Mouse (Mus musculus) neural tube, embryonic 14.5 days (tissue): Measurements from ENCODE around the gene Notch4. TPM values are rescaled to one million over a fixed set of nuclear protein-coding genes. Genes with fewer than 3 reads are reported as not detected.

Experiments
- ATAC-seq: fragments of 200-750 bp; cut with Nextera tagmentation; 2 replicates; pipeline ENCODE4 v1.8.0; 2017; ENCODE audit warnings: low read depth, mild to moderate bottlenecking, moderate TSS enrichment, moderate library complexity
- H3K27ac ChIP-seq: fragments of 300-500 bp; sonication (generic); 2 replicates; pipeline ENCODE4 v1.5.1; 2014; ENCODE audit warnings: low read depth, mild to moderate bottlenecking, control low read depth, low read length, moderate library complexity, mixed read lengths
- H3K27me3 ChIP-seq: fragments of 300-500 bp; sonication (generic); 2 replicates; pipeline ENCODE4 v1.6.1; 2014; ENCODE audit warnings: low read length; ENCODE audit not compliant: control insufficient read depth, insufficient read depth
- H3K36me3 ChIP-seq: fragments of 300-500 bp; sonication (generic); 2 replicates; pipeline ENCODE4 v1.6.1; 2014; ENCODE audit warnings: low read length, mixed read lengths; ENCODE audit not compliant: control insufficient read depth, insufficient read depth
- H3K4me1 ChIP-seq: fragments of 300-500 bp; sonication (generic); 2 replicates; pipeline ENCODE4 v1.6.1; 2014; ENCODE audit warnings: low read length; ENCODE audit not compliant: control insufficient read depth, insufficient read depth
- H3K4me2 ChIP-seq: fragments of 300-500 bp; sonication (generic); 2 replicates; pipeline ENCODE4 v1.6.1; 2014; ENCODE audit warnings: mild to moderate bottlenecking, low read depth, low read length, control low read depth
- H3K4me3 ChIP-seq: fragments of 300-500 bp; sonication (generic); 2 replicates; pipeline ENCODE4 v1.5.1; 2014; ENCODE audit warnings: low read depth, low read length, control low read depth, mixed read lengths
- H3K9ac ChIP-seq: fragments of 300-500 bp; sonication (generic); replicated peaks from 2 replicates; pipeline ENCODE4 v1.6.1; 2014; ENCODE audit warnings: low read depth, mild to moderate bottlenecking, control low read depth, low read length, mixed read lengths
- H3K9me3 ChIP-seq: fragments of 300-500 bp; sonication (generic); 2 replicates; pipeline ENCODE4 v1.6.1; 2016; ENCODE audit warnings: low read length; ENCODE audit not compliant: control insufficient read depth
- WGBS: fragments of 180-500 bp; shearing (Covaris S2); extraction: QIAGEN DNeasy Blood & Tissue Kit; methylation state at CpG from one replicate; pipeline ENCODE4 v1.1.7; 2014; 5-methylcytosine and 5-hydroxymethylcytosine counted together
- polyA plus RNA-seq: library from polyadenylated mRNA; unstranded; fragments of >200 nt; fragmentation: Nextera tagmentation; extraction: Ambion mirVana; gene quantifications from 2 replicates; pipeline ENCODE4 v1.2.1, GENCODE M21; 2014

The Notch4 gene
- polyA plus RNA-seq, 1 experiment from 2014 or later: 7.0 TPM

DNA sequence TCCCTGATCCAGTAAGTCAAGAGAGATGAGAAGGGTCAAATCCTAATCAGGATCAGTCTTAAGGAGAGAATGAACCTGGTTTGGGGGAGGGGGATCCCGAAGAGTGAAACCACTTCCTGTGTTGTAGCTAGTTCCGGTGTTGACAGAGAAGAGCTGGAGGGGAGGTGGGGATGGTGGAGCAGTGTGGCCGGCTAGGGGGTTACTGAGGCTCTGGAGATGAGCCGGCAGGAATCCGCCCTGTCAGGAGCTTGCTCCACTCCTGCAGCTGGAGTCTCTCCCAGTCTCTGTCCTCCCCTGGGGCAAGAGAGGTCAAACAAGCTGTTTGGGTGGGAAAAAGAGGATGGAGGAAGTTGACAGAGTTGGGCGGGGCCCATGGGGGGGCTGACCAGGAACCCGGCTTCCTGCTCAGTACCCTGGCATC is 25.6 kb downstream of the Notch4 start, which contains the start of gene Gpsm3:
Gene Gpsm3 (plus strand): TSS at position 126 of the 421 bp plus-strand sequence.
- no peak within 1 kb of the TSS for H3K4me2 ChIP-seq
- H3K4me1 ChIP-seq: peaks cover 44% of the 10 kb centered on the region
- WGBS: 26% methylated on average over 7 of the region's 7 CpGs
- H3K27ac ChIP-seq: no peak within 1 kb of the TSS
- no peak for ATAC-seq
- H3K9me3 ChIP-seq: no peaks in the 10 kb centered on the region
- no peaks in the 10 kb centered on the region for H3K36me3 ChIP-seq
- no peak within 1 kb of the TSS for H3K9ac ChIP-seq
- H3K27me3 ChIP-seq: no peaks in the 10 kb centered on the region; the same call in 1 of the 2 replicates
- H3K4me3 ChIP-seq: no peak within 1 kb of the TSS

DNA sequence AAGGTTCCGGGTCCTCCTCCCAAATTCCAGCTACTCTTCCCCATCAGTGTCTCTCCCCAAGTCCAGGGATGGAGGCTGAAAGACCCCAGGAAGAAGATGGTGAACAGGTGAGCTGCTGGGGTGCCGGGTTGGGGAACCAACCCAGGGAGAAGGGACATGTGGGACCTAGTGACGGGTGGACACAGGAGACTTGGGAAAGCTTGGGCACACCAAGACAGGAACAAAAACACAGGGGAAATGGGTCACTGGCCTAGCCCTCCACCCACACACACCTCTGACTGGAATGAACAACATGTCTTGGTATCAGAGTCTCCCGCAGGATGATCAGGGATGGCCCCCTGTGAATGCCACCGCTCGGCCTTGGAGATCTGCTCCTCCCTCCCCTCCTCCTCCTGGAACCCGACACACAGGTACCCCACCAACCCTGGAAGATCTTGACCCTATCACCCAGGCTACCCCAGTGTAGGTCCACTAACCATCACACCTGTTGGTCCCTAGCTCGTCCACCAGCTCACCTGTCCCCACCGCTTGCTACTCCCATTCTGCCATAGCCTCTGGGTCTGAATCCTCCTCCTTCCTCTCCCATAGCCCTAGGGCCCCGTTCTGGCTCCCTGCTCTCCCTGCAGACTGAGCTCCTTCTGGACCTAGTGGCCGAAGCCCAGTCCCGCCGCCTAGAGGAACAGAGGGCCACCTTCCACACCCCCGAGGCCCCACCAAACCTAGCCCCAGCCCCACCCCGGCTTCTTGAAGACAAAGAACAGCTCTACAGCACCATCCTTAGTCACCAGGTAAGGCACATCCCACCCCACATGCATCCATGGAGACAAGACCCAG is 26.3 kb downstream of the Notch4 start:
- WGBS: 64% methylated on average over 15 of the region's 15 CpGs
- H3K4me2 ChIP-seq: peak overlapping the region; percentile 82; the same call in 1 of the 2 replicates
- H3K9me3 ChIP-seq: no peaks in the 10 kb centered on the region
- H3K27ac ChIP-seq: peak overlapping the region; percentile 95; the same call in 1 of the 2 replicates
- no peaks in the 10 kb centered on the region; the same call in 1 of the 2 replicates for H3K27me3 ChIP-seq
- no peak for ATAC-seq
- H3K4me1 ChIP-seq: peaks cover 44% of the 10 kb centered on the region
- H3K36me3 ChIP-seq: peaks cover 6% of the 10 kb centered on the region; the same call in 1 of the 2 replicates
- H3K9ac ChIP-seq: no peak overlapping the region
- H3K4me3 ChIP-seq: no peak overlapping the region

DNA sequence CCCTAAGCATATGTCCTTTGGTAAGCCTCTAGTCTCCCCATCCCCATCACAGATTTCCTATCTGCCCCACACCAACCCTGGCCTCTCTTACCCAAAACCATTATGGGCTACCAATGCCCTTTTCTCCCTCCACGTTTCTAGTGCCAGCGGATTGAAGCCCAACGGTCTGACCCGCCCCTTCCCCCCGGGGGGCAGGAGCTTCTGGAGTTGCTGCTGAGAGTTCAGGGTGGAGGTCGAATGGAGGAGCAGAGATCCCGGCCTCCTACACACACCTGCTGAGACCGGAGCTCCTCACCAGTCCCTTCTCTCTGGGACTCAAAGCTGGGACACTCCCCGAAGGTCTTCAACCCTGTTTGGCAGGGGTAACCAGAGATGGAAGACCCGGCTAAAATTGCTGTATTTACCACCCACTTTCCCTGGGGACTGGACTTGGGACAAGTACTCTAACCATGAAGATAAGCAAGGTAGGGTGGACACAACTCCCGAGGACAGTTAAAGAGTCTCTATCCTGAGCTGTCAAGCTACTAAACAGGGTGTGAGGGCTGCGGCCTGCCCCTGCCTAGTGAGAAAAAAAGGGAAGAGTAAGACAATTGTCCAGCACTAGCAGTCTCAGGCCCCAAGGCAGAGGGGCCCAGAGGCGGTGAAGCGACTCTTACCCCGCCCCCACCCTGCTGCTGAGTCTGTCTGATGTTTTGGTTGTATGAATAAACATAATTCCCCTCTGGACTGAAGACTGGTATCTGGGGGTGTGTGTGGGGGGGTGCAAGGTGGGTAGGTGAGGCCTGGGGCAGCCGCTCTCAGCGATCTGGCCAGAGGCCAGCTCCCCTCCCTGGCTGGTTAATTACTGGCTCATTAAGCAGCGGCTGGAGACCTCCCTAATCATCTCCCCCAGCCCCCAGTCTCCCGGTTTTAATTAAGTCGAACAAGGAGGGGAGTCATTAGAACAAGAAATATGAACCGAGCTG is 27.2 kb downstream of the Notch4 start, which contains the start of gene Pbx2:
Gene Pbx2 (plus strand): TSS at position 238 of the 965 bp plus-strand sequence.
- H3K4me1 ChIP-seq: peaks cover 35% of the 10 kb centered on the region
- 3% methylated on average over 21 of the region's 21 CpGs for WGBS

DNA sequence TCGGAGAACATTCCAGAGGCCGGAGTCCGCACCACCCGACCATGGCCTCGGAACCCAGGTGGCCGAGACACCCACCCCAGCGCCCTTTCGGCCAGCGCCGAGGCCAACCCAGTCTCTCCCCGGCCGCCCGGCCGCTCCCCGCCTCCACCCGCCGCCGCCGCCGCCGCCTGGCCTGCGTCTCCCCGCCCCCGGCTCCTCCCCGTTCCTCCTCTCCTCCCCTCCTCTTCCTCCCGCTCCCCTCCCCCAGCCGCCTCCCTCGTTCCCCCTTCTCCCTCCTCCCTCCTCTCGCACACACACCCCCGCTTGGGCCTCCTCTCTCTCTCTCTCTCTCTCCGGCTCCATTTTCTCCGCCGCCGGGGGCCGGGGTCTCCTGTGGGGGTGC is 27.9 kb downstream of the Notch4 start:
- H3K4me3 ChIP-seq: peak overlapping the region; percentile 64
- H3K4me1 ChIP-seq: peaks cover 33% of the 10 kb centered on the region
- no peaks in the 10 kb centered on the region; the same call in 1 of the 2 replicates for H3K27me3 ChIP-seq
- H3K27ac ChIP-seq: peak overlapping the region; percentile 95
- peak; percentile 25 for ATAC-seq
- under 1% methylated on average over 19 of the region's 35 CpGs for WGBS
- peak overlapping the region; percentile 67 for H3K9ac ChIP-seq
- peak overlapping the region; percentile 82 for H3K4me2 ChIP-seq
- no peaks in the 10 kb centered on the region for H3K9me3 ChIP-seq
- peaks cover 11% of the 10 kb centered on the region; the same call in 1 of the 2 replicates for H3K36me3 ChIP-seq

More for the DNA sequence above, 27.2 kb downstream of the Notch4 start, which contains the start of gene Pbx2:
- Histone ChIP-seq H3K27ac (peak within 1 kb of the TSS; percentile 95), H3K4me2 (peak within 1 kb of the TSS; percentile 82), H3K27me3 (no peaks in the 10 kb centered on the region; the same call in 1 of the 2 replicates), H3K9ac (peak within 1 kb of the TSS; percentile 67), H3K36me3 (peaks cover 11% of the 10 kb centered on the region; the same call in 1 of the 2 replicates), H3K9me3 (no peaks in the 10 kb centered on the region), H3K4me3 (peak within 1 kb of the TSS; percentile 64)
- ATAC-seq: 0 out of 2 replicates have a peak, but pooled peaks have one; percentile 0

DNA sequence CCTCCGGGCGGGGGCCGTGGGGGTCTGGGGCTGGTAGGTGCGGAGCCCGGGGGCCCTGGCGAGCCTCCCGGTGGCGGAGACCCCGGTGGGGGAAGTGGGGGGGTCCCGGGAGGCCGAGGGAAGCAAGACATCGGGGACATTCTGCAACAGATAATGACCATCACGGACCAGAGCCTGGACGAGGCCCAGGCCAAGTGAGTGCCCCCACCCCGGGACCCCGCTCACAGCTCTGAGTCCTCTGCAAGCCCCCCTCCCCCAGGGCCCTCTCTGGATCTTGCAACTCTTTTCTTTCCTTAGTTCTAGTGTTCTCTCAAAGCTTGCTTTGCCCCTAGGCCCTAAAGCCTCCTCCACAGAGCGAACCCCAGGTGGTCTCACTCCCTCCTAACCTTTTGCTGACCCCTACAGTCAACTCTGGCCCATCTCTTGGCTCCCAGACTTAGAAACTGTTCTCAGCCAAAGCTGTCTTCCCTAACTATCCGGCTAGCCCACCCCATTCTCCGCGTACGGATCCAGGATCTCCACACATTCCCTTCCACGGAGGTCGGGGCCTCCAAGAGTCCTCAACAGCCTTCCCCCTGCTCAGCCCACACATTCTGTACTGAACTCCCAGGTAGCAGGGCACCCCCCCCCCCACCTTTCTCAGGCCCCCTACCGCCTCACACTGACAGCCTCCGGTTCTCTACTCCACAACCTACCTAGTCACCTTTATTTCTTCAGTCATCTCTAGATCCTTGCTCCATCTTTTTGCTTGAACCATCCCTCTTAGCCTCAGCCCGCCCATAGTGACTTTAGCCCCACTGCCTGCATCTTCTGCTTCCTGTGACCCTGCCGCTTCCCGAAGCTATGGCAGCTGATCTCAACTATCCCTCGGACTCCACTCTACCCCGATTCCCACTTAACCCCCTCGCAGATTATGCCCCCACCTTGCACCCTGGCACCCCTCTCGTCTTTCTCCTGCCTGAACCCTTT is 28.8 kb downstream of the Notch4 start:
- Histone ChIP-seq H3K9ac (peak overlapping the region; percentile 67), H3K4me2 (peak overlapping the region; percentile 82), H3K36me3 (peaks cover 11% of the 10 kb centered on the region; the same call in 1 of the 2 replicates), H3K27me3 (no peaks in the 10 kb centered on the region; the same call in 1 of the 2 replicates), H3K27ac (peak overlapping the region; percentile 95), H3K4me3 (peak overlapping the region; percentile 64), H3K4me1 (peaks cover 33% of the 10 kb centered on the region), H3K9me3 (no peaks in the 10 kb centered on the region)
- peak; percentile 19; the same call in 1 of the 2 replicates for ATAC-seq
- WGBS: 3% methylated on average over 29 of the region's 32 CpGs

DNA sequence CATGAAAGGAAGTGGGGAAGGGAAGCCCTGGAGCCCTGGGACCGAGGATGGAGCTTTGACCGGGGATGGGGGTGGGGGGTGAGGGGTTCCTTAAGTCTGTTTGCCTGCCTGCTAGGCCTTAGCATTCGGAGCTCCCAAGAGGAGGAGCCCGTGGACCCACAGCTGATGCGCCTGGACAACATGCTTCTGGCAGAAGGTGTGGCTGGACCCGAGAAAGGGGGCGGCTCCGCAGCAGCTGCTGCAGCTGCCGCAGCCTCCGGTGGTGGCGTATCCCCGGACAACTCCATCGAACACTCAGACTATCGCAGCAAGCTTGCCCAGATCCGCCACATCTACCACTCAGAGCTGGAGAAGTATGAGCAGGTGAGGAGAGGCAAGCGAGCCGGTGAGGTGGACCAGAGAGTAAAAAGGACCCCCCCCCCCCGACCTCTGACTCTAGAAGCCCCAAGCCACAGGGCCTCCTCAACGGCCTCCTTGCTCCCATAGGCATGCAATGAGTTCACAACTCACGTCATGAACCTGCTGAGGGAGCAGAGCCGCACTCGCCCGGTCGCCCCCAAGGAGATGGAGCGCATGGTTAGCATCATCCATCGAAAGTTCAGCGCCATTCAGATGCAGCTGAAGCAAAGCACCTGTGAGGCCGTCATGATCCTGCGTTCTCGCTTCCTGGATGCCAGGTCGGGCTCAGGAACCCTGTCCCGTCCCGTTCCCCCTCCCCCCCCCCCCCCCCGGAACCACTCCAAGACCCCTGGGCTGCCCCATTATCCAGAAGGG is 29.9 kb downstream of the Notch4 start:
- Histone ChIP-seq H3K27me3 (no peaks in the 10 kb centered on the region; the same call in 1 of the 2 replicates), H3K4me3 (peak overlapping the region; percentile 64), H3K4me1 (peaks cover 30% of the 10 kb centered on the region), H3K4me2 (peak overlapping the region; percentile 82), H3K9ac (peak overlapping the region; percentile 67), H3K36me3 (peaks cover 11% of the 10 kb centered on the region; the same call in 1 of the 2 replicates), H3K27ac (peak overlapping the region; percentile 57), H3K9me3 (no peaks in the 10 kb centered on the region)
- 48% methylated on average over 33 of the region's 34 CpGs for WGBS
- no peak for ATAC-seq

DNA sequence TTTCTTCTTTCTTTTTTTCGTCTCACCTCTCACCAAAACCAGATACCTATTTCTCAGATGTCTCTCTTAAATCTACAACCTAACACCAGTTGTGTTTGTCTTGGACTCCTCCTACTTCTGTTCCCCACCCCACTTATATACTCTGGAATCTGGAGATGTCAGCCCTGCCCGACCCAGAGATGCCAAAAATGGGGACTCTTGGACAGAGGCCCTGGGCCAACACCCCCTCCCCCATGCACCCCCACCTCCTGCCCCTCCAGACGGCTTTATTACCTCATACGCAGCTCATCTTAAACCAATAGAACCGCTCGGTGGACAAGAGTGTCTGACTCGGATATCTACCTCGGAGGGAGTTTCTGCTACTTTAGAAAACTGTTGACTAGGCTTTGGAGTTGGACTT is 32.0 kb downstream of the Notch4 start:
- no peak overlapping the region for H3K4me3 ChIP-seq
- WGBS: 77% methylated on average over 8 of the region's 8 CpGs
- H3K27ac ChIP-seq: no peak overlapping the region
- H3K4me1 ChIP-seq: peaks cover 25% of the 10 kb centered on the region
- no peaks in the 10 kb centered on the region; the same call in 1 of the 2 replicates for H3K27me3 ChIP-seq
- H3K9me3 ChIP-seq: no peaks in the 10 kb centered on the region
- H3K36me3 ChIP-seq: peaks cover 17% of the 10 kb centered on the region; the same call in 1 of the 2 replicates
- no peak for ATAC-seq
- no peak overlapping the region for H3K9ac ChIP-seq
- no peak overlapping the region for H3K4me2 ChIP-seq
